Mouse (Mus musculus): ENCODE measurements around the gene Als2cr12. TPM values are rescaled to one million over a fixed set of nuclear protein-coding genes. Genes with fewer than 3 reads are reported as not detected.
"Not testable (repeated sequence)": the region's sequence is repeated elsewhere in the genome, so short reads cannot be mapped to it uniquely, and the experiment has no call there.

The Als2cr12 gene
- polyA plus RNA-seq, 1 experiment from 2014 or later: 0.24 TPM

DNA sequence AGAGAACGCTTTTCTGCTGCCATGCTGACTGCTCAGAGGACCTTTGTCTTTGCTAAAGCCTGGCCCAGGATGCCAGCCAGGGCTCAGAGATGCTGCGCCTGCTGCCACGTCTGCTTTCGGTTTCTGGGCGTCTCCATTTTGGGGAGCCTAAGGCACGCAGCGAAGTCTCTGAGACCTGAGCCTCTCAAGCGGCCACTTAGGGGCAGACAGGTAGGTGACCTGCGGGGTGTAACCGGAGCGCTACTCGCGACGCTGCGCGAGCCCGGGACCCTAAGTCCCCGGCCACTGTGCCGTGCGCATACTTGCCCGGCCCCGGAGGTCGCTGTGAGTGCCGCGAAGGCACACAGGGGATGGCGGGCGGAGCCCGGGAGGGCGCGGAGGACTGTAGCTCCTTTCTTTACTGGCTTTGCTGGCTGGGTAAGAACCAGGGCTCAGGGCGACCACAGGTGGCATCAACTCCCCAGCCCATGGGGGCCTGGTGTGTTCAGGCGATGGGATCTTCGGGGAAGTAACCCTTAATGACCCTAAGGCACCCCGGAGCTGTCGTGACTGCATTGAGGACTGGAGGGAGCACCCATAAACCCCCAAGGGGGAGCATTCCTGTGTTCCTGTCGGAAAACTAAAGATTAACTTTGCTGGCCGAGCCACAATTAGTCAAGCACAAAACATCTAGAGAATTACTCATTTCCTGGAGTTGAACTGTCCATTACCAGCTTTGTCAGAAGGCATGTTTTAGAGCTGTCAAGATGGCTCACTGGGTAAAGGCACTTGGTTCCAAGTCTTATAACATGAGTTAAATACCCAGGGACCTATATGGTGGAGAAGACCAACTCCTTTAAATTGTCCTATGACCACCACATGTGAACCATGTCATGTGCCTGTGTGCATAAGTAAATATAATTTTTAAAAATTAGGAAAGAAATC is 43.0 kb downstream of the Als2cr12 start:
- POLR2A ChIA-PET: interaction anchor here (1.0 kb wide), 1 partner anchor 59 kb away, joined by 4 read pairs; the partner anchor contains the start of gene Cflar
- no peak for TF ChIP-seq CTCF (IDR thresholded peaks at IDR 0.05)
- in situ Hi-C loops (cut with MboI; ENCODE audit: low pct_unique_long_range_greater_than_20kb): loop anchor here (5.0 kb wide), 1 partner anchor 55 kb away; no protein-coding TSS in a partner anchor
- CTCF ChIA-PET: interaction anchor here (1.3 kb wide), 1 partner anchor 13 kb away, joined by 3 read pairs; no protein-coding TSS in a partner anchor
- DNase-seq (ENCODE audit: low read depth, low spot score) (peak; percentile 53), ATAC-seq (peak; percentile 77)
- H3K27me3 ChIP-seq: no peaks in the 10 kb centered on the region

DNA sequence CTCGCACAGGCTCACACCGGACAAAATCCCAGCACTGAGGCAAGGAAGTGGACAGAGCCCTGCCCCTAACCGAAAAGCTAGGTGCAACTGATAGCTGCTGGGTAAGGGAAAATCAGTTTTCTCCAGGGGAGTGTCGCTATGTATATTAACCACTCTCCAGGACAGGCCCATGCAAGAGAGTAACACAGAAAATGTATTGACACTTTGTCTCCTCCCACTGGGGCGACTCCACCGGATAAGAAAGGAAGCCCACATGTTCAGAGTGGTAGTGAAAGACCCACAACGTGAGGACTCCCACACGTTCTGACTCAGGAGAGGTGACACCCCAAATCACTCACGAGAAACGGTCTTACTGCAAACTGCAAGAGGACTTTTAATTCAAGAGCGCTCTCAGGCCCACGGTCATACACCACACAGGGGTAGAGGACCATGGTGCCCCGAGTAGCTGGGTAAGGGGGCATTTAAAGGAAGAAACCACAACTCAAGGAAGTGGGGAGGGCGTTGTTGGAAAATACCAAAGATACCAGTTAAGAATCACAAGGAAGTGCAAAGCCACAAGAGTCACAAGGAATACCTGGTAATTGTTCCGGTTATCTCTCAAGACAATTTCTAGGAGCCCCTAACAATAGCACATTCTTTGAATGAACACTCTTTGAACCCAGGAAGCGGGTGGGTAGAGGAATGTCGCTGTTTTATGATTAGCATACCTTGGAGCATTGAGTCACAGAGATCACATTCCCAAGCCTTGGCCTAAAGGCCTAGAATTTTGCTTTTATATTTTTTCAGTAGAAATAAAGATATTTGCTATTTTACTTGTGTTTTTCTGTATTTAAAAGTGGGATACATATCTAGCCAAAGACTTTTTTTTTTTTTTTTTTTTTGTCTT is 44.0 kb downstream of the Als2cr12 start:
- in situ Hi-C loops (cut with MboI; ENCODE audit: low pct_unique_long_range_greater_than_20kb): loop anchor here (5.0 kb wide), 1 partner anchor 55 kb away; no protein-coding TSS in a partner anchor
- ChIA-PET CTCF (interaction anchor here (1.3 kb wide), 1 partner anchor 14 kb away, joined by 3 read pairs; no protein-coding TSS in a partner anchor), POLR2A (interaction anchor here (0.7 to 1.0 kb wide), 2 partner anchors 60 to 109 kb away, joined by 3 to 4 read pairs; partner anchors contain the start of gene Cflar)
- not testable (repeated sequence) for ATAC-seq; DNase-seq (ENCODE audit: low read depth, low spot score); H3K27me3 ChIP-seq

DNA sequence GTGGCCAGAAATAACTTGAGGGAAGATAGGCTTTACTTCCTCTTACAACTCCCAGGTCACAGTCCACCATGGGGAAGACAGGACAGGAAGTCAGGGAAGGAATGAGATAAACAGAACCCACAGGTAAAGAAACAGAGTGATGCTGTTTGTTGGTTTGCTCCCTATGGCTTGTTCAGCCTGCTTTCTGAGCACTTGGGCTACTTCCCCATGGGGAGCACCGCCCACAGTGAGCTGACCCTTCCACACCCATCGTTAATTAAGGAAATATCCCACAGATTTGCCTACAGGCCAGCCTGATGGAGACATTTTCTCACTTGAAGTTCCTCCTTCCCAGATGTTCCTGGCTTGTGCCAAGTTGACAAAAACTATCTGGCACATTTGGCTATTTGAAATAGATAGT is 66.9 kb downstream of the Als2cr12 start:
- POLR2A ChIA-PET; DNase-seq (ENCODE audit: low read depth, low spot score); H3K27me3 ChIP-seq; ATAC-seq; CTCF ChIA-PET; in situ Hi-C loops (cut with MboI; ENCODE audit: low pct_unique_long_range_greater_than_20kb): not testable (repeated sequence)

DNA sequence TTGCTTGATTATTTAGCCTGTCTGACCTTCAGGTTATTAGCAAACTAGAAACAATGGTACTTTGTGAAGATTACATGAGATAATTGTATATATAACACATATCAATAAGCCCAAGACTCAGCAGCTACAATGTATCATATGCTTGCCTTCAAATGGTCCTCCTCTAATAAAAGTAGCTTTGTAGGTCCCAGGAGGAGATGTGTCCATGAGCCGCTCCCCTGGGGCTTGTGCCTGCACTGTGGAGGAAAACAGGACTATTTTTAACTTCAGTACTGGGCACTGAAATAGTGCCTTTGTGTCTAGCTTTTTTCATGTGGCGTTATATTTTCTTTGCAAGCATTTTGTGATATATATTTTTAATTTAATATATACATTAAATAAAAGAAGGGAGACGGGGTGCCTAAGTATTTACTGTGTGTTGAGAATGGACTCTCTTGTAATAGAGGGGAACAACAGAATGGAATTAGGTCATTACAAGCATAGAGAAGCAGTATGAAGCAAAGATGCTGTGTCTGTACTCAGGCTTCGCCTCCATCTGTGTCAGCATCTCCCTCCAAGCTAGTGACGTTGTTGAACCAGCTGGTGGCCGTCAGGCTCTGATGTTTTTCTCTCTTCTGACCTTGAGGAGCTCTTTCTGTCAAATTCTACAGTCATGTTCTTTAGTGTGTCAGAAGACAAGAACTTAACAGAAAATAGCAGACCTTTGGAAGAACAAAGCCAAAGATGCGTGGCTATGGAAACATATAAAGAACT is 73.6 kb downstream of the Als2cr12 start:
- POLR2A ChIA-PET: no interaction called here
- in situ Hi-C loops (cut with MboI; ENCODE audit: low pct_unique_long_range_greater_than_20kb): no loop called here
- CTCF ChIA-PET: interaction anchor here (1.6 kb wide), 1 partner anchor 19 kb away, joined by 4 read pairs; no protein-coding TSS in a partner anchor
- H3K27me3 ChIP-seq: no peaks in the 10 kb centered on the region
- DNase-seq (ENCODE audit: low read depth, low spot score) (no peak), ATAC-seq (no peak)
- no peak for TF ChIP-seq CTCF (IDR thresholded peaks at IDR 0.05)

DNA sequence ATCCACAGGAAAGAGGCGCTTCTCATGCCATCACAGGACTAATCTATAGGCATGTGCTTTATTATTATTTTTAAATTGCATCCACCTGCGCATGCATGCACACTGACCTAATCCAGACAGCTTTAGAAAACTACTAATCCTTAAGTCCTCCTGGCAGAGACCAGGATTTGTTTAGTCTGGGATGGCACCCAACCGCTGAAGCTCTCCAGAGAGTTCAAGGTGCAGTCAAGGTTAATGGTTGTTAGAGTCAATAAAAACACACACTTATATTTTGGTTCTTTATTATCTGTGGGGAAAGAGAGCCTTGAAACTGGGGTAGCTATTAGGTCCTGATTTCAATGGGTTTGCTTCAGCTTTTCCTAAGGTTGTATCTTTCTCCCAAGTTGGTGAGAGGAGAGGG is 74.5 kb downstream of the Als2cr12 start:
- ChIA-PET CTCF (interaction anchor here (1.6 kb wide), 1 partner anchor 18 kb away, joined by 4 read pairs; no protein-coding TSS in a partner anchor), POLR2A (no interaction called here)
- TF ChIP-seq CTCF (IDR thresholded peaks at IDR 0.05): no peak
- no peaks in the 10 kb centered on the region for H3K27me3 ChIP-seq
- in situ Hi-C loops (cut with MboI; ENCODE audit: low pct_unique_long_range_greater_than_20kb): no loop called here
- no peak for DNase-seq (ENCODE audit: low read depth, low spot score)
- no peak for ATAC-seq

DNA sequence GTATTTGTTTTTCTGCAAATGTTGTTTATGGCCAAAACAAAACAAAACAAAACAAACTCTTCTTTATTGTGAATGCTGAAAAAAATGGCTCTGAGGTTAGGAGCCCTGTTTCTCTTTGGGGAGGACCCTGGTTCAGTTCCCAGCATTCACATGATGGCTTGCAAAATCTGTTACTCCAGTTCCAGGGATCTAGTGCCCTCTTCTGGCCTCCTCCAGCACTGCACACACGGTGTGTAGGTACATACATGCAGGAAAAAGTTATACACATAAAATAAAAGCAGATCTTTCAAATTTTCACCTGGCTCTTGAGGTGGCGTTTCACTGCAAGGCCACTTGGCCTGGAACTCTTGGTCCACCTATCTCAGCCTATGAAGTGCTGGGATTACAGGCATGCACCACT is 77.0 kb downstream of the Als2cr12 start:
- TF ChIP-seq CTCF (IDR thresholded peaks at IDR 0.05): peak; percentile 40
- in situ Hi-C loops (cut with MboI; ENCODE audit: low pct_unique_long_range_greater_than_20kb): no loop called here
- ChIA-PET CTCF (no interaction called here), POLR2A (no interaction called here)
- H3K27me3 ChIP-seq: no peaks in the 10 kb centered on the region
- no peak for DNase-seq (ENCODE audit: low read depth, low spot score)
- no peak for ATAC-seq

DNA sequence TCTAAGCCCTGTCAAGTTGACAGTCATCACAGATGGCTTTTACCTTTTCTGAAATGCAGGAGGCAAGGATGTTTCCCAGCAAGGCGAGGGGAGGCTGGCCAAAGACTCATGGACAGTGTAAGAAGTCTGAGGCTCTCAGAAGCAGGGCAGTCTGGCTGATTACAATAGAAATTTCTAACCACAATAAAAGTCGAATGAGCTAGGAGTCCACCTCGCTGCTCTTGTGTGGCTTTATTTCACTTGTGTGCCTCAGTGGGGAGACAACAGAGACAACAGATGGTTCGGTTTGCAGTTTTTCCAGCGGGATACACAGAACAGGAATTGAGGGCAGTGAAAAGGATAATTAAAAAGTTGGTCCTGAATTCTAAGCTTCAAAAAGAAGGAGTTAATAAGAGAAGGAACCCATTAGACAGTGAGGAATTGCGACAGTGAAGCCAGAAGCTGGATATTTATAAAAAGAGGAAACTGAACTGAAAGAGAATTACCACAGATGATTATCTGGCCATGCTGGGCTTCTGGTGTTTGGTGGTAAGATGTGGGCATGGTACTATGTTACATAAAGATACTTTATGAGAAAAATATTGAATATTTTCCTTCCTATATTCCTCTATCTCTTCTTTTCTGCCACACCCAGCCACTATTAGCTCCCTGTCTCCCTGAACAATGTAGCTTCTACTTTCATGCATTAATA is 77.7 kb downstream of the Als2cr12 start:
- no peak for ATAC-seq
- TF ChIP-seq CTCF (IDR thresholded peaks at IDR 0.05): no peak
- no peaks in the 10 kb centered on the region for H3K27me3 ChIP-seq
- ChIA-PET CTCF (no interaction called here), POLR2A (no interaction called here)
- in situ Hi-C loops (cut with MboI; ENCODE audit: low pct_unique_long_range_greater_than_20kb): no loop called here
- no peak for DNase-seq (ENCODE audit: low read depth, low spot score)

DNA sequence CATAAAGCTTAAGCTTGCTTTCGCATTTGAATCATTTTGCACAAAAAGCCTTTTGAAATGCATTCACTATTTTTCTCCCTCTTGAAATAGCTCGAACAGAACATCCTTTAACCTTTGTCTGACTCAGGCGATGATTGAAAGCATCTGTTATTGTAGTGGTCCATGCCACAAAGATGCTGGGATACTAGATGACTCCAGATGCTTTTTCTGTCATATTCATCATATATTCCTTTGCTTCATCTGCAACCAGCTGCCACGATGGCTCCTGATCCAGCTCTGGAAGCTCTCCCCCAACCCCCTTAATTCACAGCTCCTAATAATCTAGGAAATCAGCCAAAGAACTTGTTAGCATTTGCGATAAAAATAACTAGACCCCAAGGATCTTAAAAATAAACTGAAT is 78.7 kb downstream of the Als2cr12 start:
- ATAC-seq (no peak), DNase-seq (ENCODE audit: low read depth, low spot score) (no peak)
- ChIA-PET POLR2A (no interaction called here), CTCF (no interaction called here)
- in situ Hi-C loops (cut with MboI; ENCODE audit: low pct_unique_long_range_greater_than_20kb): no loop called here
- no peaks in the 10 kb centered on the region for H3K27me3 ChIP-seq
- TF ChIP-seq CTCF (IDR thresholded peaks at IDR 0.05): no peak

DNA sequence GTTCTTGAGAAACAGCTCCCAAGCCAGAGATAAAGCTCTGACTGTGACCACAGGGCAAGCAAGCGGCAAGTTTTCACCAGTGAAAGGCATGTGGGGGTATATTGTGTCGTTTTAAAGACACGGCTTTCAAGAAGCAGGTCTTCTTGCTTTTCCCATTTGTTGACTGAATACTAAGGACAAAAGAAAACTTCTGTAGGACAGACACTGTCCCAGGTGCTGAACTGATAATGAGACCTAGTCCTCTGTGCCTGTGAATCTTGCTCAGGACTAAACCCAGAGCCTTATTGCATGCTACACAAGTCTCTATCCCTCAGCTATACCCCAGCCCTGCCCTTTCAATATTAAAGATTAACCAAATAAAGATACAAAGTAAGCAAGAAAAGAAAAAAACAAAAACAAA is 79.6 kb downstream of the Als2cr12 start:
- CTCF ChIA-PET: no interaction called here
- POLR2A ChIA-PET: no interaction called here
- ATAC-seq: no peak
- H3K27me3 ChIP-seq: no peaks in the 10 kb centered on the region
- in situ Hi-C loops (cut with MboI; ENCODE audit: low pct_unique_long_range_greater_than_20kb): no loop called here
- DNase-seq (ENCODE audit: low read depth, low spot score): no peak
- no peak for TF ChIP-seq CTCF (IDR thresholded peaks at IDR 0.05)

DNA sequence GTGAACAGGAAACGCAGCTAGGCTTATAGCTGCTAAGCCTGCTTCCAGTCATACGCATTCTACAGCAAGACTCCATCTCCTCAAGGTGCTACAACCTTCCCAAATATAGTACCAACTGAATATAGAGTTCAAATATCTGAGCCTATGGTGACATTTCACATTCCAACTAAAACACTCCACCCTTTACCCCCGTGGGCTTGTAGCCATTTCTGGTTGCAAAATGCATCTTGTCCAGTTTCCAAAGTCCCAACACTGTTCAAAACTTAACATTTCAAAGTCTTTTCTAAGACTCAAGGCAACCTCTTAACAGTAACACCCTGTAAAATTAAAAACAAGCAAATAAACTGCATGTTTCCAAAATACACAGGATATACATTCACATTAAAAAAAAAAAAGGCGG is 80.6 kb downstream of the Als2cr12 start:
- CTCF ChIA-PET: no interaction called here
- no peak for TF ChIP-seq CTCF (IDR thresholded peaks at IDR 0.05)
- in situ Hi-C loops (cut with MboI; ENCODE audit: low pct_unique_long_range_greater_than_20kb): no loop called here
- ATAC-seq: no peak
- POLR2A ChIA-PET: no interaction called here
- H3K27me3 ChIP-seq: no peaks in the 10 kb centered on the region
- DNase-seq (ENCODE audit: low read depth, low spot score): no peak
